19 mouse cellular contexts compared by ENCODE assay signal in genomic region chr7:66405951-66406721, GRCm38 (mm10). TPM values are rescaled to one million over a fixed set of nuclear protein-coding genes. Genes with fewer than 3 reads are reported as not detected.
DNase-seq lines count a peak whose midpoint lies in the region; ATAC-seq and TF ChIP-seq lines count a peak whose summit lies in the region.
"Had no signal": no experiment of that assay in that cellular context is flagged by ENCODE, and none has a peak within 500 bp of the region (broad histone marks: within the 10 kb centered on the region; RNA-seq: fewer than 3 reads in every experiment).

No protein-coding gene starts in this region.

- no peaks in the 10 kb centered on the region for H3K27me3 ChIP-seq in kidney, embryonic 15.5 days
- no peaks in the 10 kb centered on the region for H3K27me3 ChIP-seq in kidney, embryonic 14.5 days (ENCODE audit: control insufficient read depth, insufficient read depth, low read length)
- 0 out of 2 replicates have a peak, but pooled peaks cover 4% of the 10 kb centered on the region for H3K27me3 ChIP-seq in heart, postnatal 0 days (ENCODE audit: control insufficient read depth, insufficient read depth, low read length)
- H3K27me3 ChIP-seq: forebrain, embryonic 15.5 days; liver, embryonic 13.5 days; neural tube, embryonic 15.5 days had no signal

- no peak for TF ChIP-seq EP300 in heart, postnatal 0 days (IDR thresholded peaks at IDR 0.05; ENCODE audit: low read depth)

- 48% methylated on average over 13 of the region's 13 CpGs for WGBS in kidney, embryonic 15.5 days
- 51% methylated on average over 13 of the region's 13 CpGs for WGBS in kidney, embryonic 14.5 days
- WGBS in heart, postnatal 0 days = 51% methylated on average over 13 of the region's 13 CpGs

- H3K9me3 ChIP-seq in kidney, embryonic 15.5 days (replicated peaks) = no peaks in the 10 kb centered on the region
- H3K9me3 ChIP-seq in kidney, embryonic 14.5 days (ENCODE audit: control insufficient read depth, low read length) = no peaks in the 10 kb centered on the region
- no peaks in the 10 kb centered on the region for H3K9me3 ChIP-seq in heart, postnatal 0 days (replicated peaks; ENCODE audit: control insufficient read depth, low read length)
- H3K9me3 ChIP-seq: forebrain, embryonic 15.5 days; liver, embryonic 13.5 days; neural tube, embryonic 15.5 days had no signal

- H3K36me3 ChIP-seq in kidney, embryonic 15.5 days = no peaks in the 10 kb centered on the region
- no peaks in the 10 kb centered on the region for H3K36me3 ChIP-seq in kidney, embryonic 14.5 days (ENCODE audit: control insufficient read depth, insufficient read depth, low read length)
- no peaks in the 10 kb centered on the region for H3K36me3 ChIP-seq in heart, postnatal 0 days (replicated peaks; ENCODE audit: control insufficient read depth, insufficient read depth, low read length)
- H3K36me3 ChIP-seq: forebrain, embryonic 15.5 days; liver, embryonic 13.5 days; neural tube, embryonic 15.5 days had no signal

- H3K27ac ChIP-seq in kidney, embryonic 15.5 days = 0 out of 2 replicates have a peak overlapping the region, but pooled peaks have one; percentile 37
- H3K27ac ChIP-seq in kidney, embryonic 14.5 days (ENCODE audit: low read depth, low read length) = no peak overlapping the region
- no peak overlapping the region for H3K27ac ChIP-seq in heart, postnatal 0 days (ENCODE audit: low read depth)
- H3K27ac ChIP-seq: forebrain, embryonic 15.5 days; hindbrain, postnatal 0 days; liver, embryonic 13.5 days; neural tube, embryonic 15.5 days had no signal

- H3K9ac ChIP-seq in kidney, embryonic 15.5 days = no peak overlapping the region
- H3K9ac ChIP-seq in kidney, embryonic 14.5 days (ENCODE audit: low read depth, low read length) = no peak overlapping the region
- H3K9ac ChIP-seq in heart, postnatal 0 days (replicated peaks; ENCODE audit: low read depth, low read length) = no peak overlapping the region
- H3K9ac ChIP-seq: forebrain, embryonic 15.5 days; liver, embryonic 13.5 days; neural tube, embryonic 15.5 days had no signal

- no peak for TF ChIP-seq CTCF in heart, postnatal 0 days (IDR thresholded peaks at IDR 0.05; ENCODE audit: low read depth)

- H3K4me3 ChIP-seq in kidney, embryonic 15.5 days (replicated peaks) = no peak overlapping the region
- no peak overlapping the region for H3K4me3 ChIP-seq in kidney, embryonic 14.5 days (ENCODE audit: low read length)
- no peak overlapping the region for H3K4me3 ChIP-seq in heart, postnatal 0 days (ENCODE audit: low read depth, low read length)
- H3K4me3 ChIP-seq: forebrain, embryonic 15.5 days; liver, embryonic 13.5 days; neural tube, embryonic 15.5 days had no signal

- peak; percentile 54 for DNase-seq in ovary, postnatal 36 days (ENCODE audit: low spot score)
- no peak for DNase-seq in ovary, postnatal 10 days (ENCODE audit: low spot score)
- no peak for DNase-seq in heart, postnatal 0 days (ENCODE audit: low spot score)
- no peak for DNase-seq in c-Kit-positive CD71-positive TER-119-positive erythroid progenitor cells, embryonic 14.5 days (ENCODE audit: low spot score)
- no peak for DNase-seq in cerebellum, adult 9-11 months
- DNase-seq: liver, embryonic 13.5 days; right cerebral cortex, postnatal 25 days; thymus, postnatal 25 days had no signal

- H3K4me2 ChIP-seq in kidney, embryonic 15.5 days = no peak overlapping the region
- H3K4me2 ChIP-seq in kidney, embryonic 14.5 days (replicated peaks; ENCODE audit: low read depth, low read length) = no peak overlapping the region
- H3K4me2 ChIP-seq in heart, postnatal 0 days (ENCODE audit: low read depth, low read length) = 0 out of 2 replicates have a peak overlapping the region, but pooled peaks have one; percentile 18
- H3K4me2 ChIP-seq: forebrain, embryonic 15.5 days; liver, embryonic 13.5 days; neural tube, embryonic 15.5 days had no signal

- peaks cover 37% of the 10 kb centered on the region for H3K4me1 ChIP-seq in kidney, embryonic 15.5 days
- H3K4me1 ChIP-seq in kidney, embryonic 14.5 days (ENCODE audit: control insufficient read depth, insufficient read depth, low read length) = peaks cover 8% of the 10 kb centered on the region
- 0 out of 2 replicates have a peak, but pooled peaks cover 5% of the 10 kb centered on the region for H3K4me1 ChIP-seq in heart, postnatal 0 days (ENCODE audit: control insufficient read depth, insufficient read depth)
- H3K4me1 ChIP-seq: forebrain, embryonic 15.5 days had no signal

- no peak for ATAC-seq in kidney, embryonic 15.5 days (replicated peaks; ENCODE audit: low FRiP score)
- ATAC-seq in kidney, embryonic 14.5 days (ENCODE audit: low FRiP score, low TSS enrichment) = no peak
- ATAC-seq in heart, postnatal 0 days (ENCODE audit: insufficient read depth, low read depth) = no peak
- ATAC-seq: CD4-positive, CD25-positive, alpha-beta regulatory T cell, adult 4 months; forebrain, embryonic 15.5 days; hindbrain, postnatal 0 days had no signal

RNA-seq across cellular contexts. Expression of gene Lrrk1, which starts 18.0 kb away (rescaled TPM):
- 15.2 and 17.2 TPM in 2 replicates for polyA plus RNA-seq in kidney, embryonic 15.5 days (2015; fragmentation: Nextera tagmentation; extraction: Ambion mirVana)
- 9.3 and 12.4 TPM in 2 replicates for polyA plus RNA-seq in kidney, embryonic 14.5 days (2014; fragmentation: Nextera tagmentation; extraction: Ambion mirVana)
- total RNA-seq in heart, postnatal 0 days (2014; rRNA removed; ENCODE audit: low replicate concordance) = 10.3 and 10.7 TPM in 2 replicates
- 4.0 and 4.1 TPM in 2 replicates for polyA plus RNA-seq in heart, postnatal 0 days (2015; fragmentation: Nextera tagmentation; extraction: Ambion mirVana)

RNA-seq across cellular contexts. Expression of gene Aldh1a3, which starts 21.2 kb away (rescaled TPM):
- 38.0 and 41.0 TPM in 2 replicates for polyA plus RNA-seq in kidney, embryonic 15.5 days (2015; fragmentation: Nextera tagmentation; extraction: Ambion mirVana)
- polyA plus RNA-seq in kidney, embryonic 14.5 days (2014; fragmentation: Nextera tagmentation; extraction: Ambion mirVana) = 30.4 and 41.7 TPM in 2 replicates
- total RNA-seq in heart, postnatal 0 days (2014; rRNA removed; ENCODE audit: low replicate concordance) = 2.2 TPM in 1 of 2 replicates, not detected in the other
- polyA plus RNA-seq in heart, postnatal 0 days (2015; fragmentation: Nextera tagmentation; extraction: Ambion mirVana) = 1.2 and 1.4 TPM in 2 replicates

RNA-seq across cellular contexts. Expression of gene Gm10974, which starts 40.4 kb away (rescaled TPM):
- not detected in 2 replicates for polyA plus RNA-seq in kidney, embryonic 15.5 days (2015; fragmentation: Nextera tagmentation; extraction: Ambion mirVana)
- polyA plus RNA-seq in kidney, embryonic 14.5 days (2014; fragmentation: Nextera tagmentation; extraction: Ambion mirVana) = not detected in 2 replicates
- total RNA-seq in heart, postnatal 0 days (2014; rRNA removed; ENCODE audit: low replicate concordance) = not detected in 2 replicates
- not detected in 2 replicates for polyA plus RNA-seq in heart, postnatal 0 days (2015; fragmentation: Nextera tagmentation; extraction: Ambion mirVana)
- total RNA-seq: hindbrain, postnatal 0 days; layer of hippocampus, adult 8-10 months; left cerebral cortex, postnatal 36 days; monocyte, adult 5-6 weeks had no signal
- polyA plus RNA-seq: CD4-positive, CD25-positive, alpha-beta regulatory T cell, adult 4 months; cortical plate, adult 2 months; forebrain, embryonic 15.5 days; gonadal fat pad, adult 2 months; hindbrain, postnatal 0 days; liver, embryonic 13.5 days; neural tube, embryonic 15.5 days had no signal

Comparison
In these comparisons a context has a peak if more than half of its experiments do, and no peak if none do; other contexts are left out.
1. RNA of gene Aldh1a3, which starts 21.2 kb away (polyA plus RNA-seq): 30.4 to 41.7 TPM in kidney, embryonic 14.5 days and 38.0 to 41.0 TPM in kidney, embryonic 15.5 days; 1.2 to 1.4 TPM in heart, postnatal 0 days; every median in the first group is over 10 times any median in the second.